Mouse (Mus musculus): ENCODE measurements around the gene Gm20388. TPM values are rescaled to one million over a fixed set of nuclear protein-coding genes. Genes with fewer than 3 reads are reported as not detected.

Gene Gm20388
- polyA plus RNA-seq, 1 experiment: 10.6 TPM

GRCm38 (mm10) chr8:120471166-120471565 lies 560.5 kb downstream of the Gm20388 start:
- TF ChIP-seq CTCF (IDR thresholded peaks at IDR 0.05; ENCODE audit: control insufficient read depth, insufficient read depth, low read length) (peak; percentile 62), POLR2A (IDR thresholded peaks at IDR 0.05; ENCODE audit: borderline replicate concordance, control insufficient read depth, low read depth, low read length) (no peak; the same call in 1 of the 2 replicates)
- Histone ChIP-seq H3K4me1 (ENCODE audit: control insufficient read depth, insufficient read depth, low read length) (peaks cover 13% of the 10 kb centered on the region; the same call in 1 of the 2 replicates), H3K27ac (ENCODE audit: control insufficient read depth, insufficient read depth, low read depth, low read length, poor library complexity) (no peak overlapping the region), H3K4me3 (replicated peaks; ENCODE audit: control insufficient read depth, low read depth, low read length) (no peak overlapping the region)
- 54% methylated on average over 7 of the region's 7 CpGs for WGBS

GRCm38 (mm10) chr8:120471752-120472151 lies 561.1 kb downstream of the Gm20388 start:
- TF ChIP-seq POLR2A (IDR thresholded peaks at IDR 0.05; ENCODE audit: borderline replicate concordance, control insufficient read depth, low read depth, low read length) (no peak), CTCF (IDR thresholded peaks at IDR 0.05; ENCODE audit: control insufficient read depth, insufficient read depth, low read length) (no peak)
- Histone ChIP-seq H3K27ac (ENCODE audit: control insufficient read depth, insufficient read depth, low read depth, low read length, poor library complexity) (no peak overlapping the region), H3K4me3 (replicated peaks; ENCODE audit: control insufficient read depth, low read depth, low read length) (no peak overlapping the region), H3K4me1 (ENCODE audit: control insufficient read depth, insufficient read depth, low read length) (peaks cover 15% of the 10 kb centered on the region; the same call in 1 of the 2 replicates)
- 55% methylated on average over 2 of the region's 2 CpGs for WGBS

GRCm38 (mm10) chr8:120472230-120472629 lies 561.6 kb downstream of the Gm20388 start:
- H3K4me1 ChIP-seq (ENCODE audit: control insufficient read depth, insufficient read depth, low read length): peaks cover 15% of the 10 kb centered on the region; the same call in 1 of the 2 replicates
- H3K27ac ChIP-seq (ENCODE audit: control insufficient read depth, insufficient read depth, low read depth, low read length, poor library complexity): no peak overlapping the region
- TF ChIP-seq CTCF (IDR thresholded peaks at IDR 0.05; ENCODE audit: control insufficient read depth, insufficient read depth, low read length) (no peak), POLR2A (IDR thresholded peaks at IDR 0.05; ENCODE audit: borderline replicate concordance, control insufficient read depth, low read depth, low read length) (no peak)
- H3K4me3 ChIP-seq (replicated peaks; ENCODE audit: control insufficient read depth, low read depth, low read length): no peak overlapping the region
- whole genome bisulfite sequencing: 89% methylated on average over 16 of the region's 16 CpGs

- Histone ChIP-seq H3K4me1 (ENCODE audit: control insufficient read depth, insufficient read depth, low read length) (peaks cover 15% of the 10 kb centered on the region; the same call in 1 of the 2 replicates), H3K4me3 (replicated peaks; ENCODE audit: control insufficient read depth, low read depth, low read length) (no peak overlapping the region), H3K27ac (ENCODE audit: control insufficient read depth, insufficient read depth, low read depth, low read length, poor library complexity) (no peak overlapping the region)
- 70% methylated on average over 13 of the region's 13 CpGs for WGBS
- TF ChIP-seq POLR2A (IDR thresholded peaks at IDR 0.05; ENCODE audit: borderline replicate concordance, control insufficient read depth, low read depth, low read length) (no peak), CTCF (IDR thresholded peaks at IDR 0.05; ENCODE audit: control insufficient read depth, insufficient read depth, low read length) (no peak)
These were observed 563.2 kb downstream of the Gm20388 start for GRCm38 (mm10) chr8:120473729-120474364.

GRCm38 (mm10) chr8:120474496-120475235 lies 564.0 kb downstream of the Gm20388 start:
- Histone ChIP-seq H3K4me3 (replicated peaks; ENCODE audit: control insufficient read depth, low read depth, low read length) (no peak overlapping the region), H3K27ac (ENCODE audit: control insufficient read depth, insufficient read depth, low read depth, low read length, poor library complexity) (peak overlapping the region; percentile 12; the same call in 1 of the 2 replicates), H3K4me1 (ENCODE audit: control insufficient read depth, insufficient read depth, low read length) (peaks cover 15% of the 10 kb centered on the region; the same call in 1 of the 2 replicates)
- TF ChIP-seq CTCF (IDR thresholded peaks at IDR 0.05; ENCODE audit: control insufficient read depth, insufficient read depth, low read length) (no peak), POLR2A (IDR thresholded peaks at IDR 0.05; ENCODE audit: borderline replicate concordance, control insufficient read depth, low read depth, low read length) (no peak)
- 58% methylated on average over 11 of the region's 11 CpGs for WGBS

- no peak overlapping the region for H3K4me3 ChIP-seq (replicated peaks; ENCODE audit: control insufficient read depth, low read depth, low read length)
- peaks cover 15% of the 10 kb centered on the region; the same call in 1 of the 2 replicates for H3K4me1 ChIP-seq (ENCODE audit: control insufficient read depth, insufficient read depth, low read length)
- peak overlapping the region; percentile 32 for H3K27ac ChIP-seq (ENCODE audit: control insufficient read depth, insufficient read depth, low read depth, low read length, poor library complexity)
- WGBS: 29% methylated on average over 10 of the region's 10 CpGs
- TF ChIP-seq CTCF (IDR thresholded peaks at IDR 0.05; ENCODE audit: control insufficient read depth, insufficient read depth, low read length) (no peak), POLR2A (IDR thresholded peaks at IDR 0.05; ENCODE audit: borderline replicate concordance, control insufficient read depth, low read depth, low read length) (no peak)
These were observed 565.0 kb downstream of the Gm20388 start for GRCm38 (mm10) chr8:120475462-120476201.

GRCm38 (mm10) chr8:120476711-120477575 lies 566.3 kb downstream of the Gm20388 start:
- TF ChIP-seq CTCF (IDR thresholded peaks at IDR 0.05; ENCODE audit: control insufficient read depth, insufficient read depth, low read length) (no peak), POLR2A (IDR thresholded peaks at IDR 0.05; ENCODE audit: borderline replicate concordance, control insufficient read depth, low read depth, low read length) (no peak)
- H3K4me3 ChIP-seq (replicated peaks; ENCODE audit: control insufficient read depth, low read depth, low read length): no peak overlapping the region
- no peak overlapping the region; the same call in 1 of the 2 replicates for H3K27ac ChIP-seq (ENCODE audit: control insufficient read depth, insufficient read depth, low read depth, low read length, poor library complexity)
- WGBS: 81% methylated on average over 25 of the region's 25 CpGs
- peaks cover 16% of the 10 kb centered on the region; the same call in 1 of the 2 replicates for H3K4me1 ChIP-seq (ENCODE audit: control insufficient read depth, insufficient read depth, low read length)

All from bone marrow, adult 2 months (tissue).